Mouse (Mus musculus) urinary bladder, postnatal 25 days (tissue): ENCODE results near the gene Myh9.

ENCODE experiments used
- DNase-seq: peaks from one replicate; pipeline ENCODE4 v3.0.0; 2022; ENCODE audit warnings: low spot score

Myh9 gene

DNA sequence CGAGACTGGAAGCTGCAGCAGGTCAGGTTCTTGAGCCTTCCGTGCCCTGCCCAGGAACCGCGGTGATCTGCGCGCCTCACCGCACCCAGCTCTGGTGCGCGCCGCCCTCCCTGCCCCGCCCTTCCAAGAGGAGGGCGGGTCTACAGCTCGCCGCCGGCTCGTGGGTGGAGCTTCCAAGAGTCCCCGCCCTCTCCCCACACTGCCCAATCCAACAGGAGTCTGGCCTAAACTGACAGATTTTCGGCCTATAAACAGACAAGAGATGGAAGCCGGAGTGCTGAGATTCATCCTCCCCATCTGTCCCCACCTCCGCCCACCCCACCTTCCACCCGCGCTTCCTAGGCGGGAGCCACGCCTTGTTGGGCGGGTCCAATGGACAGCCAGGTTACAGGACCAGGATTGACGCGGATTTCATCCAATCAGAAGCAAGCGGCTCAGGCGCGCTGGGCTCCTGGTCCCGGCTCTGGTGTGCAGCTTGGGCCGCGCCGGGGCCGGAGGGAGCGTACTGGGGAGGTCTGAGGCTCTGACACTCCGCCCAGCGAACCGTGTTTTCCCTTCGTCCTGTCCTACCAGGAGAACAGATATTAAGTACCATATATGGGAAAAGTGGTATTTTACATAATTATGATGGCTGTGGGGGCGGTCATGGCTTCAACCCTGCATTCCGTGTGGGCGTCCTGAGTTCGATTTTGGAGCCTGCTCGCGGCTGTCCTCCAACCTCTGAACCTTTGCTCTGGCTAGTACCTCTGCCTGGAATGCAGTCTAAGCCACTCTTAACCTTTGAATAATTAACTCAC, at the start of gene Myh9:
Gene Myh9, minus strand, starts transcription at position 129 of the 797 bp plus-strand sequence.
- DNase-seq, result peak; percentile 97

- no peak for DNase-seq
Measured at GRCm38 (mm10) chr15:77891766-77892165, 49.8 kb upstream of the Myh9 start.

- DNase-seq, result no peak
Measured at GRCm38 (mm10) chr15:77889761-77890422, 47.9 kb upstream of the Myh9 start.

DNA sequence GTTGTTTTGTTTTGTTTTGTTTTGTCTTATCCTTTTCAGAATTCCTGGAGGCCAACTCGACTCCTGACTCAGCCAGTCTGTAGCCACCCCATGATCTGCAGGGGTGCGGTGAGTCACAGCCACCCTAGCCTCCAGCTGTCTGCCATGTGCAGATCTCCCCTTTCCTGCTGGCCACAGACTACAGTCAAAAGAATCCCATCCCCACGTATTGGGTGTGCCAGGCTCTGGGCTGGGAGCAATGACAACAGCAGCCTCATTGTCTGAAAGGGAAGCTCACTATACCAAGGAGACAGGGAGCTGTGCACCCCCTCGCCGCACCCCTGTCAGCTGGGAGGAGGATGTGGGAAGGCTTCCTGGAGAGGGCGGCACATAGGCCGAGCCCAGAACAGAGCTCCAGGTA, 46.3 kb upstream of the Myh9 start:
- no peak for DNase-seq

DNA sequence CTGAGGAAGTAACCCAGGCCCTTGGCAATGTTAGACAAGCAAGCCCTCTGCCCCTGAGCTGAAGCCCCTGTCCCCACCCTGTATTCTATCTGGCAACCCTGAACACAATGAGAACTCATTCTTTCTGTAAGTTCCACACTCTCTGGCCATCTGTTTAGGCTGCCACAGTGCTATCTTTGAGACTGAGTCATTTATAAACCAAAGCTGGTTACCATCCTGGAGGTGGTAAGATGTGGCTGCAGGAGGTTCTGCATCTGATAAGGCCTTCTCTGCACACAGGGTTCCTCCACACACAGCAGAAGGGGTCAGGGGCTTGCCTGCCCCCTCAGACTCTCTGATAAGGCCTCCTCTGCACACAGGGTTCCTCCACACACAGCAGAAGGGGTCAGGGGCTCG, 45.1 kb upstream of the Myh9 start:
- no peak for DNase-seq

DNA sequence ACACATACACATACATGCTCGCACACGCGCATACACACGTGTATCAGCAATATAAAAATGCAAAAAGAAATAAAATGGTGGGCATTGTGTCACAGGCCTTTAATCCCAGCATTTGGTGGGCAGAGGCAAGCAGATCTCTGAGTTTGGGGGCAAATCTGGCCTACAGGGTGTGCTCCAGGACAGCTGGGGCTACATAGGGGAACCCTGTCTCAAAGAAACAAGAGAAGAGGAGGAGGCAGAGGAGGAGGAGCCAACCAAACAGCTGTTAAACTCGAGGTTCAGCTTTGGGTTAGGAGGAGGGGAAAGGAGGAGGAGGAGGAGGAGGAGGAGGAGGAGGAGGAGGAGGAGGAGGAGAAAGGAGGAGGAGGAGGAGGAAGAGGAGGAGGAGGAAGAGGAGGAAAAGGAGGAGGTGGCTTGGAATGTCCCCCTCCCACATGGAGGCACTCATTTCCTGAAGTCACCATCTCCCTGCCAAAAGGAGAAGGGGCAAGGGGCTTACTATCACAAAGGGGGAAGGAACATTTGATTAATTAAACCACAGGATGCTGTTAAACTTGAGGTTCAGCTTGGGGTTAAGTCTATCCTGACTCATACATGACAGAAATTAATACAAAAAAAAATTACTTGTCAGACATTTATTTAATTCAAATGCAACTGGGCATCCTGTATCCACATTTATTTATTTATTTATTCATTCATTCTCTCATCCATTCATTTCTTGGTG, 44.6 kb upstream of the Myh9 start:
- DNase-seq, result no peak

GRCm38 (mm10) chr15:77885945-77886344, 44.0 kb upstream of the Myh9 start:
- DNase-seq, result no peak

DNA sequence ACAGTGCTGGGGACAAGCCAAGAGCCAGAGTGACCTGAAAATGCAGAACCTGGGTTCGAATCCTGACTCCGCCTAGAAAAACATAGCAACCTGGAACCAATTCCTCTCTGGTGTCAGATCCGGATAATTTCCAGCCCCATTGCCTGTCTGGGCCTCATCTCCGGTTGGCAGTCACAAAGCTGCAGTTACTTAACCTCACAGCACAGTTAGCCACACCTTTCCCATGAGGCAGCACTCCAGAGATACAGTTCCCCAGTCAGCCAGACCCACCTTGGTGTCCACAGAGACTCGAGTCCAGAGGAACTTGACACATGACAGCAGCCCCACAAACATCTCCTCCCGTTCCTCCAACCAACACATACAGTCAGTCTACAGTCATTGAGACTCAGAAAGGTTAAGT, 43.2 kb upstream of the Myh9 start:
- peak; percentile 3 for DNase-seq

DNA sequence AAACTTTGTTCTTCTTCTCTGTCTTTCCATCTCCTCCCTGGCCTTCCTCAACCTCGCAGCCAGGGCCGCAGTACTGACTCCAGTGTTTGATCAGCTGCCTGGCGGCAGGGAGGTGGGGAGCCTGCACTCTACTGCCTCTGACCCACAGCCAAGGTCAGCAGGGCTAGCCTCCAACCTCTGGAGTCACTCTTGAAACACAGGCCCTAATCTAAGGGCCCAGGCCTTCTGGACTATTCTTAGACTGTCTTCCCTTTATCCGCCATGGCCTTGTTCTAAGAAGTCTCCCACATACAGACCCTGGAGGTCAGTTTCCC, 41.7 kb upstream of the Myh9 start:
- DNase-seq, result no peak

DNA sequence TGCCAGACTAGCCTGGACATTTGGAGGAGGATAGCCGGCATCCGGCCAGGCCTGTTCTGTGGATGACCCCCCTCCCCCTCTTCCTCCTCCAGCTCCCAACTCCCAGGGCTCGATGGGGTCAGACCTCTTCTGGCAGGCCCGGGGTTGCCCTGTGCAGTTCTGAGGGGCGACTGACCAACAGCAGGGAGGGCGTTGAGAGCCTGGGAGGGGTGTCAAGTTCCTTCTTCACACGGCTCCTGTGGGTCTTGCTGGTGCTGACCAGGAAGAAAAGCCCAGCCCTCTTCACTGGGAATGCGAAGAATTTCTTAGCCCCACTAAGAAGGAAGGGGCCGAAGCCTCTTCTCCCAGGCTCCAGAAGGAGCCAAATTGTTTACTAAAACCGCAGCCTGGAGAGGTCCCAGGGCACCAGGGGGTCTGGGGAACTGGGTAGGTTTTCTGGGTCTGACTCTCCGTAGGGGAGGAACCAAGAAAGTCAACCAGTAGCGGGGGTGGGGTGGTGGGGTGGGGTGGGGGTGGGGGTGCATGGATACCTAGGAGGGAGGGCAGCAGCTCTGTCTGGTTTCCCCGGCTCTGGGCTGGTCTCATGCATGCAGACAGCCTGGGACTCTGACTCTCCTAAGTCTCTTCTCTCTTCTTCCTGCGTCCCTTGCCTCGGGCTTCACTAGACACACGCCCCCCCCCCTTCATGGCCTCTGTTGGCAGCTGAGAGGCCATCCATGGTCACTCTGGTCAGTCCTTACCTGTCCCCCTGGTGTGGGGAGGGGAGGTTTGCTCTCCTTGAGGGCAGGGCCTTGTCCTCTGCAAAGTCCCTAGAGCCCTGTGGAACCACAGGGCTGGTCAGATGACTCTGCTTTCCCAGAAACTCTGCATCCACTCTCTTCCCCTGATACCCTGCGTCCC, 41.1 kb upstream of the Myh9 start:
- DNase-seq, result peak; percentile 40

DNA sequence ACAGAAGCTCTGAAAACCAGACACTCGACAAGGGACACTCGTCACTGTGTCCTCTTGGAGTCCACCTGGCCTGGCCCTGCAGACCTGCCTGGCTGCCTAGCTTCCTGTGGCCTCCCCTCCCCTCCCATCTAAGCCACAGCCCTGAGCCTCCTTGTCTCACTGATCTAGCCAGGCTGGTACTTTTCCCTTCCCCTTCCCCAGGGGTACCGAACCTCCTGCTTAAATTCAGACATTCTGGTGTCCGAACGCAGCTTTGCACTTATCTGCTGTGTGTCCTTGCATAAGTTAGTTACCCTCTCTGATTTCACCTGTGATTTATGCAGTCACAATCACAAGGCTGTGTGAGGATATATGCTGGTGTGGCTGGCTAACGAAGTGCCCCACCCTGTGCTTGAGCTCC, 40.3 kb upstream of the Myh9 start:
- DNase-seq, result no peak

GRCm38 (mm10) chr15:77881698-77882097, 39.7 kb upstream of the Myh9 start:
- no peak for DNase-seq

GRCm38 (mm10) chr15:77880738-77881137, 38.8 kb upstream of the Myh9 start:
- no peak for DNase-seq

- DNase-seq, result no peak
Measured at GRCm38 (mm10) chr15:77879756-77880155, 37.8 kb upstream of the Myh9 start.

DNA sequence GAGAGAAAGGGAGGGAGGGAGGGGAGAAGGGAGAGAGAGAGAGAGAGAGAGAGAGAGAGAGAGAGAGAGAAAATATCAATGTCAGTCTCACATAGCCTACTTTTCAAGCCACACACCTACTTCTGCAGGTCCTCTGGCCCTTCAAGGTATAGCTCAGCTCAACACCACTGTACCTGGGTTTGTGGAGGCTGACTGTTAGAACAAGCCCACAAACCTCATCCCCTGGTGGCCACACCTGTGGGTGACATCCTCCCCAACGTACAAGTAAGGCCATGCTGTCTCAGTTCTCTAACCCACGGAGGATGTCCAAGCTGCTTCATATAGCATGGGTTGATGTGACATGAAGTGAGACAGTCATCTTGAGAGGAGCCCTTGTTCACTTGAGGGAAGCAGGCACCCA, 35.2 kb upstream of the Myh9 start:
- no peak for DNase-seq

GRCm38 (mm10) chr15:77876716-77877115, 34.7 kb upstream of the Myh9 start:
- DNase-seq, result no peak

GRCm38 (mm10) chr15:77875953-77876352, 34.0 kb upstream of the Myh9 start:
- DNase-seq, result no peak

GRCm38 (mm10) chr15:77874807-77875206, 32.8 kb upstream of the Myh9 start:
- no peak for DNase-seq

DNA sequence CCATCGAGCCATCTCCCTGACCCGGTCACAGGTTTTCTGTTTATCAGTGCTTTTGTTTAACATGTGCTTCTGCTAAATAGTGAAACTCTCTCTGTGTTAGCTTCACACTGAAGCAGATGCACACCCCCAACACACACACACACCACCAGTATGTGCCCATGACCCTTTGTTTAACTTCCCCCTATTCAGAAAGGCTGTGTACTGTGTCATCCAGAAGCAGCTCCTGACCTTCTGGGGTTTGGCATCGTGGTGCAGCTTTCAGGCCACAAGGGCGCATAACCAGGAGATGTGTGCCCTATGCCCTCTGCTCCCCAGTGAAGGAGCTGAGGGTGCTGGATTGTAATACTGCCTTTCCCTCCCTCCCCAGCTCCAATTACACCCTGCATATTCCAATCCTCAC, 32.3 kb upstream of the Myh9 start:
- DNase-seq, result no peak

GRCm38 (mm10) chr15:77873564-77873963, 31.6 kb upstream of the Myh9 start:
- no peak for DNase-seq

DNA sequence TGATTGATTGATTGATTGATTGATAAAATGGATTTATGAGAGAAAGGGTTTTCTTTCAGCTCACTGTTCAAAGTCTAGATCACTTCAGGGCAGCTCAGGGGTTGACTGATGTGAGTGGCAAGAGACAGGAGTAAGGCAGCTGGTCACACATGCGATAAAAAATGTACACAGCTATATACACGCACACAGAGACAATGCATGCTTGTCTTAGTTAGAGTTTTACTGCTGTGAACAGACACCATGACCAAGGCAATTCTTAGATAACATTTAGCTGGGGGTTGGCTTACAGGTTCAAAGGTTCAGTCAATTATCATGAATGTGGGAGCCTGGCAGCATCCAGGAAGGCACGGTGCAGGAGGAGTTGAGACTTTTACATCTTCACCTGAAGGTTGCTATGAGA, 31.0 kb upstream of the Myh9 start:
- DNase-seq, result no peak

DNA sequence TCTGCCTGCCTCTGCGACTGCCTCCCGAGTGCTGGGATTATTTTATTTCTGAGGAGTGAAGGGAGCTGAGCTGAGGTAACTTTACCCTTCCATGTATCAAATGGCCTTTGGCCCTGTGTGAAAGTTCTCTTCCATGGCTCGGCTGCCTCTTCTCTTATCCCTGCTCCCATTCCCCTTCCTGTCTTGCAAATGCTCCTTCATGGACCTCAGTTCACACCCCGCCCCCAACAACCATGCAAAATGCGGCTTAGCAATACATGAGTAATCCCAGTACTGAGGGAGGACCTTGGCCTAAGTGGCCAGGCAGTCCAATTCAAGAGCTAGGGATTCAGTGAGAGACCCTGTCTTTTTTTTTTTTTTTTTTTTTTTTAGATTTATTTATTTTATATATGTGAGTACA, 26.4 kb upstream of the Myh9 start:
- no peak for DNase-seq
